Mouse (Mus musculus): ENCODE measurements around the gene Sh3bp5.

The Sh3bp5 gene

DNA sequence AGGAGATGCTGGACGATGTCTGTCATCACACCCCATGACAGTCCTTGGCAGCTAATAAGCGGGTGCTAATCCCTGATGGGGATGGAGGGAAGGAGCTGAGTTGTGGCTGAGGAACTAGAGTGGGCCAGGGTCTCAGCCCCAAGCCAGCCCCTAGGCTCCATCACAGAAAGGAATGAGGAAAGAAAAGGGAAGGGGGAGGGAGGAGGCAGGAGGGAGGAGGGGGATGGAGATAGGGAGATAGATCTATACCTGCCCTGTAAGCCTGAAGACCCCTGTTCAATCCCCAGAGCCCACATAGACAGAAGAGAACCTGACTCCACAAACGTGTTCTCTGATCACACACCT is 42.4 kb downstream of the Sh3bp5 start:
- DNase-seq (ENCODE audit: low read depth), result no peak

DNA sequence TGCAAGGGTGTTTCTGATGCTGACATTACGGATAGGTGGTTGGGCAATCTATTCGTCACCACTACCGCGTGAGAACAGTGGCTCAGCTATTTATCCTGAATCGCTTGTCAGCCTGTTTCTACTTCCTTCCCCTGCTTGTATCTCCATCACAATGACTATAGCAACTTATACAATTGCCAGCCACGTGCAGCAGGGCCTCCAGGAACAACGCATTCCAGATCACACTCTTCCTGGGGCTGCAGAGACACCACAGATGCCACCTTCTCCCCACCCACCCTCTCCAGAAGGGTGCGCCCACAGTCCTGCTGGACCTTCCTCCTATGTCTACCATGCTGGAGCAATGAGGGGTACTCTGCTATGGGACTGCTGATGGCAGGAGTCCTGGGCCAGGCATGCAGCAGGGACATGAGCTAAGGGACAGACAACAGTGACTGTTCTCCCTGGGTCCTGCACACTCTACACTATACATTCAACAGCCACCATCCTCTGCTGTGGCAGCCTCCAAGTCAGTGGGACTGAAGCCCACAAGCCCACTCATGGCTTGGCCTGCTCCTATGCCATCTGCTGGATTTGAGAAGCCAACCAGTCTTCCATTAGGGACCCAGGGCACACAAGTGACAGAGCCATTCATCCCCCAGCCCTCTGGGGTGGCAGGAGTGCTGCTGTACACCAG is 42.9 kb downstream of the Sh3bp5 start:
- no peak for DNase-seq (ENCODE audit: low read depth)

DNA sequence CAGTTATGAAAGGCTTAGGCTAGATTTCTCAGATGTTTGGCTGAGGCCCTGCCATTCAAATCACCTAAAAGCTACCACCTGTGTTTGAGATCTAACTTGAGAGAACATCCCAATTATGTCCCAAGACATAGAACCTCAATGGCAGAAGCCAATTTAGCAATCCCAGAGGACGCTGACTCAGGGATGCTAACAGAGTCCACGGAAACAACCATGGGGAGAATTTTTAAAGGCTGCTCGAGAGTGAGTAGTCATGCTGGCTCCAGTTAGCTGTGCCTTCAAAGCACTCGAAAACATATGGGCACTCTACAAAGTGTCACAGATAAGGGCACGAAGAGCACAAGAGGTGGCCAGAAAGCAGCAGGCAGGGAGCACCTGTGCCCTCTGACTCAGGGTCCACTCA is 43.6 kb downstream of the Sh3bp5 start:
- DNase-seq (ENCODE audit: low read depth), result no peak

- no peak for DNase-seq (ENCODE audit: low read depth)
Observed at GRCm38 (mm10) chr14:31389421-31390147, 46.3 kb downstream of the Sh3bp5 start.

- DNase-seq (ENCODE audit: low read depth), result no peak
Observed at GRCm38 (mm10) chr14:31388086-31388872, 47.6 kb downstream of the Sh3bp5 start.

DNA sequence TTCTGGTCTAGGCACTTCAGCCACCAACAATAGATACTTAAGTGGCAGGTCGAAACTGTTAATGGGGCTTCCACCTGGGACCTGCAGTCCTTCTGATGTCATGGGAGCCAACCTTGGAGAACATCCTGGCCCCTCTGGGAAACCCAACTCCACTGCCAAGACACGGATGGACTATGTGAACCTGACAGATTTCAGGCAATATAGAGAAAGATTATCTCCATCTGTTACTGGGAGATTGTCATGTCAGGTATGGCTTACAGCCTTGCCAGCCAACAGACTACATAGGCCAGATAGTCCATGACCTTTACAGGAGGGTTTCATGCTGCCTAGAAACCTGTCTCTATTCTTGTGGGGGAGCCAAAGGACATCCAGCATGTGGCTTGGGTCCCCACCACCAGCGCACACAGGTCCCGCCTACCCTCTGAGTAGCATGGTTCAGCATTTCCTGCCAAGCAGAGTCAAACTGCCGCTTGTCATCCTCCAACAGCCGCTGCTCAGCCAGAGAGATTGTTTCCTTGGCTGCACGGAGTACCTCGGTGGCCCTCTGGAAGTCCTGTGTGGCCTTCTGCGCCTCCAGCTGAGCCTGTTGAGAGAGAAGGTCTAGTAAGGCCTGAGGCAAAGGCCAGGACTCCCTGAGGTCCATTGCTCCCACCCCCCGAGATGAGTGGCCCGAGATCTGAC is 48.4 kb downstream of the Sh3bp5 start:
- DNase-seq (ENCODE audit: low read depth), result no peak

- DNase-seq (ENCODE audit: low read depth), result peak; percentile 50
Observed at GRCm38 (mm10) chr14:31385977-31386697, 49.7 kb downstream of the Sh3bp5 start.

DNA sequence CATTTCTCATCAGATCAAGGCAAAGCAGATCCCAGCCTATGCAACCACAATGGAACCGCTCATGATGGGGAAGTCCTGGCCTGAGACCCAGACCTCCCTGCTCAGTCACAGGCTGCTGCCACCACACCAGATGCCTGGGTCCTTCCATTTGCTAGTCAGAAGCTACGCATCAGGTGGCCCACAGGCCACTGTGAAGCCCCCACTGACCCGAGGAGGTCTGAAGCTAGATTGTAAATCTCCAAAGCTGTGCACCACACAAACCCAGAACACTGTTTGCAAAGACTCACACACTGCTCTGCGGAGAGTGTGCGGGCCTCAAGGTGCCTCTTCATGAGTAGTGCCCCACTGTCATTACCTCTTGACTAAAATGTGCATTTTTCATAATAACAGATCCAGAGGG is 50.5 kb downstream of the Sh3bp5 start:
- no peak for DNase-seq (ENCODE audit: low read depth)

GRCm38 (mm10) chr14:31384366-31385323 is 51.2 kb downstream of the Sh3bp5 start:
- DNase-seq (ENCODE audit: low read depth), result no peak

- no peak for DNase-seq (ENCODE audit: low read depth)
Observed at GRCm38 (mm10) chr14:31383470-31384050, 52.3 kb downstream of the Sh3bp5 start.

DNA sequence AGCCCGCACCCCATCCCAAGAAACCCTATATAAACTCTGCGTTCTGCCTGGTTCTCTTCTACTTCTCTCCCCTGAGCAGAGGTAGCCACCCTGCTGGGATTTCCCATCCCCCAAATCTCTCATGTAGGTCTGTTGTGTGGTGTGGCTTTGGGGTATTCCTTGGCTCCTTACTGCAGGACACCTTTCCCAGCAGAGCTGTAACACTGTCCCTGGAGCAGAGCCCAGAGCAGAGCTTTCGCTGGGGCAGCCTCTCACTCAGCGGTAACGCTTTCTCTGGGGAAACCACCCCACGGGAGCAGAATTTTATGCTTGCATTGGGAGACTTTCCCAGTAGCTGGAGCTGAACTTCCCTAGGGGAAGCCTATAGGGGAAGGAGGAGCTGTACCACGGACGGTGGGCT is 53.6 kb downstream of the Sh3bp5 start:
- no peak for DNase-seq (ENCODE audit: low read depth)

DNA sequence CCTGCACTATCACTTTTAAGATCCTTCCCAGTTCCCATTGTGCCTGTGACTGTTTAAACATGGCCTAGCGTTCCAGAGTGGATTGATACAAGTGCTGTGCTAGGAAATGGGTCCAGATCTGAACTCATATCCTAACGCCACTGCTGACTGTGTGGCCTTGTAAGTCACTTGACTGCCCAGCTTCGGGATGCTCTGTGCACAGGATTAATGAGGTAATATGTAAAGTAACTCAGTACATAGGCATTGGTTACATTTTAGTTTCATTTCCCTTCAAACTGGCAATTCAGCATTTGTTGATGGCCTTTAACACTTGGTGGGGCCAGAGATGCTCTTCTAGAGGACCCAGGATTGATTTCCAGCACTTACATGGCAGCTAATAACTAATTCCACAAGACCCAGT is 59.5 kb downstream of the Sh3bp5 start:
- DNase-seq (ENCODE audit: low read depth), result no peak

- DNase-seq (ENCODE audit: low read depth), result no peak
Observed at GRCm38 (mm10) chr14:31374390-31374789, 61.5 kb downstream of the Sh3bp5 start.

GRCm38 (mm10) chr14:31369377-31369776 is 66.5 kb downstream of the Sh3bp5 start:
- no peak for DNase-seq (ENCODE audit: low read depth)

- no peak for DNase-seq (ENCODE audit: low read depth)
Observed at GRCm38 (mm10) chr14:31367951-31368350, 67.9 kb downstream of the Sh3bp5 start.

- peak; percentile 47 for DNase-seq (ENCODE audit: low read depth)
Observed at GRCm38 (mm10) chr14:31365350-31365749, 70.5 kb downstream of the Sh3bp5 start.

- no peak for DNase-seq (ENCODE audit: low read depth)
Observed at GRCm38 (mm10) chr14:31364589-31364988, 71.3 kb downstream of the Sh3bp5 start.

DNA sequence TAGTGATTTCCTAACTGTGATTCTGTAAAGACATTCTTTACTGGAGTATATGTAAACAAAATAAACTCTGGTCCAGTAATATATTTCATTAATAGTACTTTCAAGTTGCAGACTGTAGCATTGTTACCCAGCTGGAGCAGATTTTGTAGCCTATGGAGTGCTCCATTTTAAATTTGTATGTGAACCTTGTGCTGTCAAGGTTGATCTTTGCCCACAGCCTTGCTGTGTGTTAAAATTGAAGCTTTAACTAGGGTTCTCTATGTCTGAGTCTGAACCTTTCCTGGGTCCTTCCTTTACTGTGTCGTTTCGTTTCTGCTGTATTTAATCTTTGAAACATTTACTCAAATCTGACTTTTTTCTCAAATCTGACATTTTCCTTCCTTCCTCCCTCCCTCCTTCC is 73.6 kb downstream of the Sh3bp5 start:
- no peak for DNase-seq (ENCODE audit: low read depth)

DNA sequence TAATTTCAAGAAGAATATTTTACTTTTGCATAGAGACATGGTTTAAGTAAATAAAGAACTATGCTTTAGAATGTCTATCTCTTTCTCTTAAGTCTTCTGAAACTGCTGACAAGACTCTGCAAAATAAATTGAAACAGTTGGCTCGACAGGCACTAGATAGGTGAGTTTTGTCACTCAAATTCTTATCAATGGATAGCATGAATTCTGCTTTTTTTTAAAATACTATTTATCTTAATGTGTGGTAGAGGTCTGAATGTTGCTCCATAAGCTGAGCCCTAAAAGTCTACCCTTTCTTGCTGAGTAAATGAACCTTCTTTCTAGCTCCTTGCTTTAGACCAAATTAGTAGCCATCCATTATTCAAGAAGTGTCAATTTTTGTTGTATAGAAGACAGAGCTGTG is 90.5 kb downstream of the Sh3bp5 start:
- DNase-seq (ENCODE audit: low read depth), result no peak

GRCm38 (mm10) chr14:31343241-31343640 is 92.6 kb downstream of the Sh3bp5 start:
- no peak for DNase-seq (ENCODE audit: low read depth)
